Mouse (Mus musculus) C2C12 (cell line): ENCODE measurements at regions not wholly inside any gene's neighbourhood (a gene's known extent, or its start where the extent isn't known, plus 50 kb on each side); places are given as distances from the start of the nearest gene placed in this dataset.

Experiments used
- CTCF ChIP-seq: IDR thresholded peaks from one replicate; pipeline ENCODE4 v1.5.1; 2011; ENCODE audit not compliant: control insufficient read depth, insufficient read depth, insufficient read length
- MAX ChIP-seq: IDR thresholded peaks from one replicate; pipeline ENCODE4 v1.6.1; 2011; ENCODE audit warnings: mild to moderate bottlenecking, control low read depth
- MYOD1 ChIP-seq: IDR thresholded peaks from one replicate; pipeline ENCODE4 v1.6.1; 2011; ENCODE audit warnings: low read depth; ENCODE audit not compliant: control insufficient read depth, insufficient read length
- USF1 ChIP-seq: IDR thresholded peaks from one replicate; pipeline ENCODE4 v1.6.1; 2011; ENCODE audit warnings: low read depth, mild to moderate bottlenecking, control low read depth, moderate library complexity

DNA sequence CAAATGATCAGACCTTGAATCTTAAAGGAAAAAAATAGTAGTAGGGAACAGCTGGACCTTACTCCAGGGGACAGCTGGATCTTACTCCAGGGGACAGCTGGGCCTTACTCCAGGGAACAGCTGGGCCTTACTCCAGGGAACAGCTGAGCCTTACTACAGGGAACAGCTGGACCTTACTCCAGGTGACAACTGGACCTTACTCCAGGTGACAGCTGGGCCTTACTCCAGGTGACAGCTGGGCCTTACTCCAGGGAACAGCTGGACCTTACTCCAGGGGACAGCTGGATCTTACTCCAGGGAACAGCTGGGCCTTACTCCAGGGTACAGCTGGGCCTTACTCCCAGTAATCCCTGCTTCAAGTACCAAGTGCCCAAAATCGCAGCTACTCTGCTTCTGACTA, 178.3 kb upstream of the Zfp637 start:
- TF ChIP-seq USF1 (no peak), CTCF (no peak), MAX (no peak), MYOD1 (peak; percentile 94)
